Mouse (Mus musculus) forebrain, embryonic 10.5 days (tissue): ENCODE results near the gene Traf3ip2. TPM values are rescaled to one million over a fixed set of nuclear protein-coding genes. Genes with fewer than 3 reads are reported as not detected.
A peak's percentile ranks its signal among the peaks of the same experiment; 100 is the strongest.

Experiments used
- DNase-seq: peaks from one replicate; pipeline ENCODE4 v3.0.0-alpha.2; 2017; ENCODE audit warnings: low spot score; ENCODE audit errors: extremely low spot score
- H3K27ac ChIP-seq: fragments of 300-500 bp; sonication (generic); 2 replicates; pipeline ENCODE4 v1.5.1; 2016; ENCODE audit warnings: mild to moderate bottlenecking
- H3K27me3 ChIP-seq: fragments of 300-500 bp; sonication (generic); 2 replicates; pipeline ENCODE4 v1.6.1; 2016; ENCODE audit warnings: mild to moderate bottlenecking; ENCODE audit not compliant: poor library complexity, severe bottlenecking
- H3K36me3 ChIP-seq: fragments of 300-500 bp; sonication (generic); replicated peaks from 2 replicates; pipeline ENCODE4 v1.6.1; 2016; ENCODE audit warnings: mild to moderate bottlenecking, moderate library complexity
- H3K4me1 ChIP-seq: fragments of 300-500 bp; sonication (generic); 2 replicates; pipeline ENCODE4 v1.6.1; 2016
- H3K4me3 ChIP-seq: fragments of 300-500 bp; sonication (generic); 2 replicates; pipeline ENCODE4 v1.5.1; 2016; ENCODE audit warnings: mild to moderate bottlenecking, moderate library complexity
- H3K9me3 ChIP-seq: fragments of 300-500 bp; sonication (generic); 2 replicates; pipeline ENCODE4 v1.6.1; 2016; ENCODE audit warnings: mild to moderate bottlenecking, moderate library complexity
- WGBS: fragments of 180-500 bp; shearing (Covaris S2); methylation state at CpG from one replicate; pipeline ENCODE4 v1.1.7; 2016; 5-methylcytosine and 5-hydroxymethylcytosine counted together
- polyA plus RNA-seq: library from polyadenylated mRNA; unstranded; fragments of >200 nt; fragmentation: Nextera tagmentation; extraction: Ambion mirVana; gene quantifications from 2 replicates; pipeline ENCODE4 v1.2.1, GENCODE M21; 2016

The Traf3ip2 gene
- polyA plus RNA-seq: 10.3 and 11.7 TPM in 2 replicates

- peak within 1 kb of the TSS; percentile 34 for H3K4me3 ChIP-seq
- H3K27ac ChIP-seq: peak within 1 kb of the TSS; percentile 80
- no peaks in the 10 kb centered on the region for H3K27me3 ChIP-seq
- DNase-seq: no peak
- 45% methylated on average over 4 of the region's 4 CpGs for WGBS
- H3K4me1 ChIP-seq: peaks cover 38% of the 10 kb centered on the region
- H3K9me3 ChIP-seq: no peaks in the 10 kb centered on the region
- no peaks in the 10 kb centered on the region for H3K36me3 ChIP-seq
Observed at GRCm38 (mm10) chr10:39612633-39612988, at the start of gene Traf3ip2. Gene Traf3ip2, plus strand, starts transcription at chr10:39612934.

DNA sequence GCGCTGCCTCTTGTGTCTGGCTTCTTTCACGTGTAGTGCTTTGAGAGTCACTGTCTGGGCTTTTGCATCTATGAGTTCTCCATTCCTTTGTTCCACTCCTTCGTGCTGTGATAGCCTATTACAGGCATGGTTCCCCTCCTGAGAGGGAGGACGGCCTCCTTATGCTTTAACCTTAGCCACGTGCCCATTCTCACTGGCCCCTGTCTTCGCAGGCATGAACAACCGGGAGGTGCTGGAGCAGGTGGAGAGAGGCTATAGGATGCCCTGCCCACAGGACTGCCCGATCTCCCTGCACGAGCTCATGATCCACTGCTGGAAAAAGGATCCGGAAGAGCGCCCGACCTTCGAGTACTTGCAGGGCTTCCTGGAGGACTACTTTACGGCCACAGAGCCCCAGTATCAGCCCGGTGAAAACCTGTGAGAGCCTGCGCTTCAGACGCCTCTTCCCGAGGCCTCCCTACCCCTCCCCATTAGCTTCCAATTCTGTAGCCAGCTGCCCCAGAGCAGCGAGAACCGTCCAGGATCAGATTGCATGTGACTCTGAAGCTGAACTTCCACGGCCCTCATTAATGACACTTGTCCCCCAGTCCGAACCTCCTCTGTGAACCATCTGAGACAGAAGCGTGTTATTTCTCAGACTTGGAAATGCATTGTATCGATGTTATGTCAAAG, 49.0 kb upstream of the Traf3ip2 start:
- Histone ChIP-seq H3K9me3 (no peaks in the 10 kb centered on the region), H3K4me3 (no peak overlapping the region), H3K27me3 (no peaks in the 10 kb centered on the region), H3K27ac (peak overlapping the region; percentile 78), H3K36me3 (peaks cover 21% of the 10 kb centered on the region), H3K4me1 (peaks cover 59% of the 10 kb centered on the region)
- whole genome bisulfite sequencing: 55% methylated on average over 24 of the region's 24 CpGs
- no peak for DNase-seq

DNA sequence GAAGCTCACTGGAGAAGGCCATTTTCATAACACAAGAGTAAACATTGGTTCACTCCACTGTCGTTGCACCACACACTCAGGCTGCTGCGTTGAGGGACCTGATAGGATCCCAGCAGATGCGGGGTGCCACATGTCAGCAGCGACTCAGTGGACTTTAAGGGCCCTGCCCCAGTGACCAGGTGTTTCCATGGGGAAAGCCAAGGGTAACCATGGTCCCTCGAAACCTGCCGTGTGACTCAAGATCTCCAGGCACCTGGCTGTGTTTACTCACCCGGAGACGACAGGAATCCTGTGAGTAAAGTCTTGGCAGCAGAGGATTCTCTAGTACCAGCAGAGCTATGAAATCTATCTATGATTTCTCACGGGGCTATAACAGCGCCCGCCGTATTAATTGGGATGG, 45.8 kb upstream of the Traf3ip2 start:
- DNase-seq: no peak
- Histone ChIP-seq H3K27me3 (no peaks in the 10 kb centered on the region), H3K27ac (no peak overlapping the region), H3K9me3 (no peaks in the 10 kb centered on the region), H3K4me3 (no peak overlapping the region), H3K36me3 (peaks cover 14% of the 10 kb centered on the region), H3K4me1 (peaks cover 53% of the 10 kb centered on the region)
- 89% methylated on average over 12 of the region's 12 CpGs for WGBS

DNA sequence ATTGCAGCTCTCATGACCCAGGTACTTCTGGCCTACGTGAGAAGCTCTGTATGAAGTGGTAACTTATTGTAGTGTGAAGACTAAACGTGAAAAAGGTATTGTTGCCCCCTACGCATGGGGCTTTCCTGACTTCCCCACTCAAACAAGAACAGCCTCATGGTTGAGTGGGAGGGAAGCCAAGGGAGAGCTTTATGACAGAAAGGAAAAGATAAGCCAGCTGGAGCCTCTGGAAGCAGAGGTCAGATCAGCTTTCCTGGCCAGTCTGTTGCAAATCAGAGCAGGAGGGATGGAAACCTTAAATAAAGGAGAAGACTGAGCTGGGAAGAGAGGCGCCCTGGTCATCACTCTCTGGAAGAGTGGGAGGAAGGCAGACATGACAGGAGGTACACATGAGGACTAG, 43.7 kb upstream of the Traf3ip2 start:
- Histone ChIP-seq H3K27ac (no peak overlapping the region), H3K27me3 (no peaks in the 10 kb centered on the region), H3K4me3 (no peak overlapping the region), H3K36me3 (peaks cover 14% of the 10 kb centered on the region), H3K9me3 (no peaks in the 10 kb centered on the region), H3K4me1 (peaks cover 47% of the 10 kb centered on the region)
- WGBS: 92% methylated on average over 4 of the region's 4 CpGs
- DNase-seq: no peak

- H3K27me3 ChIP-seq: no peaks in the 10 kb centered on the region
- 78% methylated on average over 7 of the region's 7 CpGs for WGBS
- peaks cover 7% of the 10 kb centered on the region; the same call in 1 of the 2 replicates for H3K36me3 ChIP-seq
- peaks cover 46% of the 10 kb centered on the region for H3K4me1 ChIP-seq
- no peaks in the 10 kb centered on the region for H3K9me3 ChIP-seq
- H3K4me3 ChIP-seq: no peak overlapping the region
- H3K27ac ChIP-seq: peak overlapping the region; percentile 54
- no peak for DNase-seq
Observed at GRCm38 (mm10) chr10:39571011-39571410, 41.7 kb upstream of the Traf3ip2 start.

GRCm38 (mm10) chr10:39572050-39572671, 40.6 kb upstream of the Traf3ip2 start:
- no peak overlapping the region for H3K4me3 ChIP-seq
- H3K36me3 ChIP-seq: 0 out of 2 replicates have a peak, but pooled peaks cover 3% of the 10 kb centered on the region
- H3K9me3 ChIP-seq: no peaks in the 10 kb centered on the region
- peak overlapping the region; percentile 69 for H3K27ac ChIP-seq
- H3K27me3 ChIP-seq: no peaks in the 10 kb centered on the region
- peaks cover 41% of the 10 kb centered on the region for H3K4me1 ChIP-seq
- WGBS: 78% methylated on average over 9 of the region's 9 CpGs
- DNase-seq: no peak

DNA sequence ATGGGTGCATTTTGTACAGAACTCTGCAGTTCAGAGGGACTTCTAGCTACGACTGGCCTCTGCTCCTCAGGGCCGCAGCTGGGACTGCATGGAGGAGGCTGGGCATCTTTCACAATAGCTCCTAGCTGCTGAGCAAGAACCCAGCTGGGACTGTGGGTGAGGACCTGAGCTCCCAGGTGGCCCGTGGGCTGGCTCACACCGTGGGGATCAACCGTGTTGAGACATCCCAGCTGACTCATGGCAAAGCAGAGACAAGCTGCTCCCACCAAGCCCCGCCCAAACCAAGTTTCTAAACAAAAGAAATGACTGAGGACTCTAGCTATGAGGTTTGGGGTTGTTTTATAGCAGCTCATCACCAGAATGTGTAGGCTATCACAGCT, 40.1 kb upstream of the Traf3ip2 start:
- Histone ChIP-seq H3K27me3 (no peaks in the 10 kb centered on the region), H3K36me3 (0 out of 2 replicates have a peak, but pooled peaks cover 3% of the 10 kb centered on the region), H3K9me3 (no peaks in the 10 kb centered on the region), H3K4me3 (no peak overlapping the region), H3K27ac (peak overlapping the region; percentile 69), H3K4me1 (peaks cover 42% of the 10 kb centered on the region)
- WGBS: 66% methylated on average over 6 of the region's 6 CpGs
- DNase-seq: no peak

GRCm38 (mm10) chr10:39576466-39576865, 36.3 kb upstream of the Traf3ip2 start:
- H3K4me1 ChIP-seq: peaks cover 32% of the 10 kb centered on the region
- 90% methylated on average over 6 of the region's 6 CpGs for WGBS
- no peak for DNase-seq

GRCm38 (mm10) chr10:39580477-39580876, 32.3 kb upstream of the Traf3ip2 start:
- H3K36me3 ChIP-seq: no peaks in the 10 kb centered on the region
- peak overlapping the region; percentile 45 for H3K27ac ChIP-seq
- no peak for DNase-seq
- no peak overlapping the region for H3K4me3 ChIP-seq
- no peaks in the 10 kb centered on the region for H3K9me3 ChIP-seq
- H3K4me1 ChIP-seq: peaks cover 18% of the 10 kb centered on the region
- H3K27me3 ChIP-seq: no peaks in the 10 kb centered on the region
- 78% methylated on average over 8 of the region's 8 CpGs for WGBS

More at GRCm38 (mm10) chr10:39576466-39576865, 36.3 kb upstream of the Traf3ip2 start:
- Histone ChIP-seq H3K27me3 (no peaks in the 10 kb centered on the region), H3K4me3 (no peak overlapping the region), H3K9me3 (no peaks in the 10 kb centered on the region), H3K27ac (no peak overlapping the region), H3K36me3 (no peaks in the 10 kb centered on the region)

DNA sequence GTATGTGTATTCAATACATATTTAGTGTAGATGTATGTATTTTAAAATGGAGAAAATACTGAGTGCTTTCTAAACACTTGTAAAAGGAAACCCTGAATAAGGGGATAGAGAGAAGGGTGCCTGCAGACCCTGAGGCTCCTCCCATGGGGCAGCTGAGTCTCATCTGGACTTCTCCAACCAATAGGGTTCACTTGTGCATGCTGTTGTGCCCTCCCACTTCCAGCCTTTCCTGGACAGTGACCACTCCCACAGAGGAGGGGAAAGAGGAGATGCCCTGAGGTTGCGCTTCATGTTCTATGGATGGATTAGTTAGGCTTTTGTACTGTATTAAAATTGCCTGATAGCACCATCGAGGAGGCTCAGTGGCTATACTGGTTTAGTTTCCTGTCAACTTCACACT, 30.3 kb upstream of the Traf3ip2 start:
- no peak for DNase-seq
- WGBS: 88% methylated on average over 2 of the region's 2 CpGs

GRCm38 (mm10) chr10:39583718-39584117, 29.0 kb upstream of the Traf3ip2 start:
- 84% methylated on average over 12 of the region's 12 CpGs for WGBS

More for the DNA sequence above, 30.3 kb upstream of the Traf3ip2 start:
- H3K27me3 ChIP-seq: no peaks in the 10 kb centered on the region
- H3K4me1 ChIP-seq: peaks cover 22% of the 10 kb centered on the region
- no peak overlapping the region for H3K4me3 ChIP-seq
- no peaks in the 10 kb centered on the region for H3K9me3 ChIP-seq
- H3K36me3 ChIP-seq: no peaks in the 10 kb centered on the region
- H3K27ac ChIP-seq: no peak overlapping the region

DNA sequence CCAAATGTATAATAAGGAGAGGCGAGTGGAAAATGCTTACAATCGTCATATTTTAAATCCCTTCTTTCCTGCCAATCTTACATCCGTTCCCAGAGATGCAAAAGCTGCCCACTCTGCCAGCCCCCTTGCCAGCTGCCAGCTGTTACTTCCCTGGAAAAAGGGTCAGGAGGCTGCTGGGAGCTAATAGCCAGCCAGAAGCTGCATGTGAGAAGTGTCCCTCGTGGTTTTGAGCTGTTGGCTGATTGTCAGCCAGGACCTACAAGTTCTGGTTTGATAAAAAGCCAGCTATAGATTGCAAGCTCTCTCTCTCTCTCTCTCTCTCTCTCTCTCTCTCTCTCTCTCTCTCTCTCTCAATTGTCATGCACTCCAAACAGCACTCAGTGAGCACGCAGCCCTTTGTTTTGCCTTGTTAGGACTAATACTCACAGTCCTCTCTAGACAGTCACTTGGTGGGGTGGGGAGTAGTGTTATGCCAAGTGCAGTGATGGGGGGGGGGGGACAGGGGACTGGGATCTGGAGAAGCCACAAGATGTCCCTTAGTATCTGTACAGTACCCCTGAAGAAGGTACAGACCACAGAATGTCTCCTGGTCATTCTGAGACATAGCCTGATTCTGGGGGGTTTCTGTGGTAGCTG, 25.3 kb upstream of the Traf3ip2 start:
- WGBS: 78% methylated on average over 5 of the region's 5 CpGs
- Histone ChIP-seq H3K27ac (0 out of 2 replicates have a peak overlapping the region, but pooled peaks have one; percentile 62), H3K4me1 (peaks cover 35% of the 10 kb centered on the region), H3K4me3 (no peak overlapping the region), H3K36me3 (no peaks in the 10 kb centered on the region), H3K9me3 (no peaks in the 10 kb centered on the region), H3K27me3 (peaks cover 4% of the 10 kb centered on the region)
- no peak for DNase-seq

More at GRCm38 (mm10) chr10:39583718-39584117, 29.0 kb upstream of the Traf3ip2 start:
- H3K36me3 ChIP-seq: no peaks in the 10 kb centered on the region
- peaks cover 31% of the 10 kb centered on the region for H3K4me1 ChIP-seq
- no peak overlapping the region for H3K4me3 ChIP-seq
- DNase-seq: no peak
- no peaks in the 10 kb centered on the region for H3K9me3 ChIP-seq
- peaks cover 4% of the 10 kb centered on the region for H3K27me3 ChIP-seq
- no peak overlapping the region for H3K27ac ChIP-seq
